Mouse (Mus musculus) CH12.LX (cell line): ENCODE measurements around the gene Dph7. TPM values are rescaled to one million over a fixed set of nuclear protein-coding genes. Genes with fewer than 3 reads are reported as not detected.

Source experiments
- DNase-seq: peaks from one replicate; pipeline ENCODE4 v3.0.0-alpha.2; 2013; ENCODE audit errors: extremely low read depth
- H3K27ac ChIP-seq: 2 replicates; pipeline ENCODE4 v1.5.1; 2012; ENCODE audit warnings: low read depth, mild to moderate bottlenecking, control low read depth, moderate library complexity; ENCODE audit not compliant: insufficient read depth
- H3K27me3 ChIP-seq: replicated peaks from 2 replicates; pipeline ENCODE3; 2012; ENCODE audit warnings: inconsistent platforms
- H3K36me3 ChIP-seq, 2 experiments: replicated peaks in 1 of 2; 2 replicates each; pipeline versions ENCODE3 to v1.6.1; 2012; ENCODE audit warnings: inconsistent platforms in 1 of 2, low read length in 1 of 2, mild to moderate bottlenecking in 1 of 2, mixed read lengths in 1 of 2, moderate library complexity in 1 of 2; ENCODE audit not compliant: control insufficient read depth in 1 of 2, insufficient read depth in 1 of 2
- H3K4me1 ChIP-seq, 2 experiments: 2 replicates each; pipeline ENCODE4 v1.6.1; 2012; ENCODE audit warnings: inconsistent platforms in 1 of 2, moderate library complexity in 1 of 2; ENCODE audit not compliant: insufficient read depth in 2 of 2, control insufficient read depth in 1 of 2
- H3K4me2 ChIP-seq: 2 replicates; pipeline ENCODE4 v1.6.1; 2012; ENCODE audit warnings: low read depth, mild to moderate bottlenecking, control low read depth; ENCODE audit not compliant: poor library complexity, insufficient read depth, severe bottlenecking
- H3K4me3 ChIP-seq, 3 experiments: fragments of 150-350 bp in 1 of 3; sonication (generic) in 1 of 3; replicated peaks in 1 of 3; 2 replicates each; pipeline versions ENCODE3 to v1.5.1; 2011 to 2012; ENCODE audit warnings: low read depth in 2 of 3, low read length in 2 of 3, mild to moderate bottlenecking in 2 of 3, moderate library complexity in 2 of 3, control low read depth in 1 of 3, improper control_type of control experiment in 1 of 3, inconsistent platforms in 1 of 3, mixed read lengths in 1 of 3; ENCODE audit not compliant: poor library complexity in 1 of 3
- H3K79me2 ChIP-seq: replicated peaks from 2 replicates; pipeline ENCODE4 v1.6.1; 2012; ENCODE audit warnings: mild to moderate bottlenecking, moderate library complexity; ENCODE audit not compliant: control insufficient read depth, poor library complexity, insufficient read depth, severe bottlenecking; ENCODE audit errors: extremely low read depth
- H3K9ac ChIP-seq: 2 replicates; pipeline ENCODE4 v1.6.1; 2012; ENCODE audit warnings: low read depth, mild to moderate bottlenecking, control low read depth, moderate library complexity; ENCODE audit not compliant: insufficient read depth
- H3K9me3 ChIP-seq: replicated peaks from 2 replicates; pipeline ENCODE3; 2012; ENCODE audit warnings: low read length, inconsistent platforms, mixed read lengths
- BHLHE40 ChIP-seq: IDR thresholded peaks from 2 replicates; pipeline ENCODE4 v1.6.1; 2011; ENCODE audit warnings: mild to moderate bottlenecking, low read depth, low read length, improper control_type of control experiment
- CHD2 ChIP-seq: IDR thresholded peaks from 2 replicates; pipeline ENCODE4 v1.6.1; 2011; ENCODE audit warnings: low read length, improper control_type of control experiment
- CTCF ChIP-seq, 2 experiments: IDR thresholded peaks in 1 of 2; conservative IDR thresholded peaks in 1 of 2; 2 replicates each; pipeline ENCODE4 v1.5.1; 2011 to 2012; ENCODE audit warnings: low read depth in 2 of 2, low read length in 2 of 2, improper control_type of control experiment in 1 of 2, inconsistent platforms in 1 of 2, mild to moderate bottlenecking in 1 of 2, moderate library complexity in 1 of 2
- ELF1 ChIP-seq: IDR thresholded peaks from 2 replicates; pipeline ENCODE4 v1.6.1; 2014; ENCODE audit warnings: low read depth, mild to moderate bottlenecking, inconsistent platforms, low read length, improper control_type of control experiment
- EP300 ChIP-seq: IDR thresholded peaks from 2 replicates; pipeline ENCODE4 v1.6.1; 2011; ENCODE audit warnings: low read length, improper control_type of control experiment
- ETS1 ChIP-seq: conservative IDR thresholded peaks from 2 replicates; pipeline ENCODE4 v1.6.1; 2012; ENCODE audit warnings: low read depth, mild to moderate bottlenecking, inconsistent platforms, low read length, improper control_type of control experiment, moderate library complexity
- GABPA ChIP-seq: IDR thresholded peaks from 2 replicates; pipeline ENCODE4 v1.6.1; 2012; ENCODE audit warnings: low read depth, low read length, improper control_type of control experiment, inconsistent platforms; ENCODE audit not compliant: insufficient replicate concordance
- IRF4 ChIP-seq: IDR thresholded peaks from 2 replicates; pipeline ENCODE4 v1.6.1; 2014; ENCODE audit warnings: low read depth, mild to moderate bottlenecking, inconsistent platforms, low read length, improper control_type of control experiment
- JUND ChIP-seq: conservative IDR thresholded peaks from 2 replicates; pipeline ENCODE4 v1.6.1; 2011; ENCODE audit warnings: low read depth, low read length, improper control_type of control experiment
- MAX ChIP-seq: IDR thresholded peaks from 2 replicates; pipeline ENCODE4 v1.6.1; 2011; ENCODE audit warnings: low read length, improper control_type of control experiment
- MAZ ChIP-seq: IDR thresholded peaks from 2 replicates; pipeline ENCODE4 v1.6.1; 2012; ENCODE audit warnings: low read depth, mild to moderate bottlenecking, inconsistent platforms, low read length, improper control_type of control experiment, moderate library complexity
- MXI1 ChIP-seq: IDR thresholded peaks from 2 replicates; pipeline ENCODE4 v1.6.1; 2011; ENCODE audit warnings: mild to moderate bottlenecking, low read depth, low read length, improper control_type of control experiment
- MYC ChIP-seq: IDR thresholded peaks from 2 replicates; pipeline ENCODE4 v1.6.1; 2011; ENCODE audit warnings: low read depth, mild to moderate bottlenecking, improper control_type of control experiment, low read length
- NELFE ChIP-seq: IDR thresholded peaks from 2 replicates; pipeline ENCODE4 v1.6.1; 2011; ENCODE audit warnings: low read depth, low read length, improper control_type of control experiment
- NRF1 ChIP-seq: IDR thresholded peaks from 2 replicates; pipeline ENCODE4 v1.6.1; 2014; ENCODE audit warnings: low read depth, mild to moderate bottlenecking, inconsistent platforms, low read length, improper control_type of control experiment, moderate library complexity
- POLR2A ChIP-seq: IDR thresholded peaks from 2 replicates; pipeline ENCODE4 v1.6.1; 2011; ENCODE audit warnings: low read depth, mild to moderate bottlenecking, improper control_type of control experiment, low read length
- POLR2AphosphoS2 ChIP-seq: IDR thresholded peaks from 2 replicates; pipeline ENCODE4 v1.6.1; 2011; ENCODE audit warnings: low read depth, low read length, improper control_type of control experiment
- RAD21 ChIP-seq: IDR thresholded peaks from 2 replicates; pipeline ENCODE4 v1.6.1; 2011; ENCODE audit warnings: low read depth, mild to moderate bottlenecking, low read length, improper control_type of control experiment, moderate library complexity
- SIN3A ChIP-seq: IDR thresholded peaks from 2 replicates; pipeline ENCODE4 v1.6.1; 2012; ENCODE audit warnings: low read length, improper control_type of control experiment, inconsistent platforms
- SMC3 ChIP-seq: IDR thresholded peaks from 2 replicates; pipeline ENCODE4 v1.6.1; 2011; ENCODE audit warnings: low read depth, low read length, improper control_type of control experiment
- TBP ChIP-seq: conservative IDR thresholded peaks from 2 replicates; pipeline ENCODE4 v1.6.1; 2011; ENCODE audit warnings: low read depth, low read length, improper control_type of control experiment
- TCF12 ChIP-seq: IDR thresholded peaks from 2 replicates; pipeline ENCODE4 v1.6.1; 2014; ENCODE audit warnings: low read depth, mild to moderate bottlenecking, inconsistent platforms, low read length, improper control_type of control experiment
- UBTF ChIP-seq: IDR thresholded peaks from 2 replicates; pipeline ENCODE4 v1.6.1; 2012; ENCODE audit warnings: low read depth, mild to moderate bottlenecking, inconsistent platforms, low read length, improper control_type of control experiment, moderate library complexity
- USF1 ChIP-seq: IDR thresholded peaks from 2 replicates; pipeline ENCODE4 v1.6.1; 2014; ENCODE audit warnings: low read depth, mild to moderate bottlenecking, inconsistent platforms, low read length, improper control_type of control experiment
- ZMIZ1 ChIP-seq: IDR thresholded peaks from 2 replicates; pipeline ENCODE4 v1.6.1; 2012; ENCODE audit warnings: low read depth, mild to moderate bottlenecking, inconsistent platforms, low read length, improper control_type of control experiment
- dilution Hi-C: fragments of 300-500 bp; cut with MboI; formaldehyde crosslinking; loops from 2 replicates; pipeline ENCODE4 v1.14.3; 2020; ENCODE audit warnings: low sequenced_read_pairs; ENCODE audit not compliant: extremely low pct_unique_long_range_greater_than_20kb, extremely low pct_ligation_motif_present
- in situ Hi-C: fragments of 300-500 bp; cut with MboI; formaldehyde crosslinking; loops from 3 replicates; pipeline ENCODE4 v1.14.3; 2019; ENCODE audit warnings: low sequenced_read_pairs, low pct_ligation_motif_present, low pct_unique_long_range_greater_than_20kb, mixed read lengths
- polyA plus RNA-seq: library from polyadenylated mRNA; unstranded; fragments of >175 nt; gene quantifications from 2 replicates; pipeline ENCODE4 v1.2.1, GENCODE M21; 2012; ENCODE audit warnings: low read depth; ENCODE audit not compliant: insufficient read length
- total RNA-seq, 2 experiments: library from RNA; depleted of rRNA; stranded (reverse); fragments of 300-350 nt in 1 of 2; fragments of >200 nt in 1 of 2; gene quantifications; 2 replicates each; pipeline ENCODE4 v1.2.3; 2012 to 2014

Gene Dph7
- total and polyA plus RNA-seq, 3 experiments = 23.4 to 24.7 (median 24.6) TPM

GRCm38 (mm10) chr2:24934441-24934963 lies 27.7 kb upstream of the Dph7 start:
- peak; percentile 40 for DNase-seq
- H3K4me3 ChIP-seq = peak overlapping the region; percentile 69 to 95 (median 86)
- H3K4me2 ChIP-seq = peak overlapping the region; percentile 75
- H3K4me1 ChIP-seq = peaks cover 9 to 17% of the 10 kb centered on the region in 2 experiments
- no peaks in the 10 kb centered on the region for H3K9me3 ChIP-seq
- peaks cover 8% of the 10 kb centered on the region for H3K27me3 ChIP-seq
- dilution Hi-C loops = no loop called here
- peak; percentile 81 for TF ChIP-seq ELF1
- TF ChIP-seq GABPA = no peak
- TF ChIP-seq MYC = 0 out of 2 replicates have a peak, but pooled peaks have one; percentile 10
- peak; percentile 54; the same call in 1 of the 2 replicates for TF ChIP-seq UBTF
- in situ Hi-C loops = no loop called here
- H3K27ac ChIP-seq = peak overlapping the region; percentile 42
- no peaks in the 10 kb centered on the region; the same call in 1 of the 2 replicates for H3K79me2 ChIP-seq
- H3K36me3 ChIP-seq = peaks cover 0 to 4% of the 10 kb centered on the region in 2 experiments
- H3K9ac ChIP-seq = peak overlapping the region; percentile 70

- in situ Hi-C loops (no loop called here), dilution Hi-C loops (no loop called here)
- peak within 1 kb of the TSS; percentile 75 for H3K4me2 ChIP-seq
- H3K9me3 ChIP-seq = no peaks in the 10 kb centered on the region
- H3K36me3 ChIP-seq = peaks cover 0 to 4% of the 10 kb centered on the region in 2 experiments
- H3K4me3 ChIP-seq = peak within 1 kb of the TSS; percentile 69 to 95 (median 86)
- H3K27me3 ChIP-seq = peaks cover 14% of the 10 kb centered on the region
- peak within 1 kb of the TSS; percentile 42 for H3K27ac ChIP-seq
- H3K9ac ChIP-seq = peak within 1 kb of the TSS; percentile 70
- TF ChIP-seq MXI1 = peak; percentile 91
- peak; percentile 35; the same call in 1 of the 2 replicates for TF ChIP-seq NRF1
- peak; percentile 75 for TF ChIP-seq MYC
- TF ChIP-seq POLR2A = peak; percentile 82
- TF ChIP-seq SMC3 = 0 out of 2 replicates have a peak, but pooled peaks have one; percentile 4
- TF ChIP-seq TBP = 0 out of 2 replicates have a peak, but pooled peaks have one; percentile 52
- no peak for TF ChIP-seq EP300
- TF ChIP-seq CHD2 = no peak; the same call in none of the 2 replicates
- TF ChIP-seq SIN3A = peak; percentile 26; the same call in 1 of the 2 replicates
- no peak for TF ChIP-seq JUND
- peak; percentile 63; the same call in 1 of the 2 replicates for TF ChIP-seq ZMIZ1
- no peak; the same call in 1 of the 2 replicates for TF ChIP-seq POLR2AphosphoS2
- 0 out of 2 replicates have a peak, but pooled peaks have one; percentile 6 for TF ChIP-seq IRF4
- TF ChIP-seq USF1 = no peak; the same call in none of the 2 replicates
- peak; percentile 3 for TF ChIP-seq RAD21
- peak; percentile 68 for TF ChIP-seq NELFE
- TF ChIP-seq CTCF (conservative IDR thresholded peaks at IDR 0.05 in 1 of 2, IDR thresholded peaks at IDR 0.05 in 1 of 2; ENCODE audit: low read depth in 2 of 2, low read length in 2 of 2) = peak in 1 of 2 experiments; percentile 61; a peak in 2 of 4 replicates
- TF ChIP-seq TCF12 = peak; percentile 61; the same call in 1 of the 2 replicates
- no peak for TF ChIP-seq ETS1
- peak; percentile 65; the same call in 1 of the 2 replicates for TF ChIP-seq MAX
- TF ChIP-seq BHLHE40 = peak; percentile 84
- TF ChIP-seq MAZ = peak; percentile 60; the same call in 1 of the 2 replicates
- H3K4me1 ChIP-seq = peaks cover 9 to 17% of the 10 kb centered on the region in 2 experiments
- H3K79me2 ChIP-seq = no peaks in the 10 kb centered on the region; the same call in 1 of the 2 replicates
- DNase-seq = peak; percentile 98
Measured at GRCm38 (mm10) chr2:24935057-24935796, 27.0 kb upstream of the Dph7 start, which contains the start of gene Arrdc1. Gene Arrdc1 (minus strand): TSS chr2:24935252.
